8 mouse cellular contexts compared by ENCODE assay signal in the genomic region with DNA sequence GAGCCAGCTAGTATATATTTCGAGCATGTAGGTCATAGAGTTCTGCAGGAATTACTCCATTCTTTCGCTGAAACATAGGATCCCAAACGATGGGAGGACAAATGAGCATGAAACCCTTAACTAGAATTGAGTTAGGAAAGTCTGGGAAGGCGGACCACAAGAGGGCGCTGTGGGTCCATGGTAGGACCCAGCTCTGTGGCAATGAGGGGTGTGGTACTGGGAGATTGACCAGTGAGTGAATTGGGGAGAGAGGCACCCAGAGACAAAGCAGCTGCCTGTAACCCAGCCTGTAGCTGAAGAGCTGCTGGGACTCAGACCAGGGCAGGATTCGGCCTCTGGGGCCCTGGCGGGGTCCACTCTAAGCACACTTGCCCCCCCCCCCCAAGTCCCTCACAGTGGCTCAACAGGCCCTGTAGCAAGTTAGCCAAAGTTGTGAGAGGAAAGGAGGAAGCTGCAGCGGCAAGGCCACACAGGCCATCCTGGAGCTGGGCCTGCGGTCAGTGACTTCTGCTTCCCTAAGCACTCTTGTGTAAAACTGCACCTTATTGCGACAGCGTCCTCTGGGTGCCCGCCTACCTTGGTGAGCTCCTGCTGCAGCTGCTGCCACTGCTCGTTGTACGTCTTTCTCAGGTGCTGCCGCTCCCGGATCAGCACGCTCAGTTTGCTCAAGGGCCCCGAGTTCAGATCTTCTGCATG. TPM values are rescaled to one million over a fixed set of nuclear protein-coding genes. Genes with fewer than 3 reads are reported as not detected.
A peak's percentile ranks its signal among the peaks of the same experiment; 100 is the strongest.
DNase-seq lines count a peak whose midpoint lies in the region; ATAC-seq and TF ChIP-seq lines count a peak whose summit lies in the region.

No protein-coding gene starts in this region.

- WGBS in forebrain, embryonic 16.5 days, result 35% methylated on average over 18 of the region's 18 CpGs
- 38% methylated on average over 16 of the region's 18 CpGs for WGBS in lung, postnatal 0 days

- peak; percentile 71 for TF ChIP-seq CTCF in G1E (IDR thresholded peaks at IDR 0.05; ENCODE audit: low read depth, low read length)
- TF ChIP-seq CTCF in layer of hippocampus, adult 2 months (conservative IDR thresholded peaks at IDR 0.05), result peak; percentile 97
- TF ChIP-seq CTCF in lung, postnatal 0 days (IDR thresholded peaks at IDR 0.05), result peak; percentile 96

- H3K4me3 ChIP-seq in G1E (ENCODE audit: low read depth, low read length), result no peak overlapping the region; the same call in 1 of the 2 replicates
- H3K4me3 ChIP-seq in forebrain, embryonic 16.5 days (replicated peaks; ENCODE audit: low read length), result no peak overlapping the region
- no peak overlapping the region; the same call in 1 of the 2 replicates for H3K4me3 ChIP-seq in layer of hippocampus, adult 2 months
- H3K4me3 ChIP-seq in lung, postnatal 0 days (ENCODE audit: low read depth, low read length), result peak overlapping the region; percentile 36

- no peaks in the 10 kb centered on the region for H3K9me3 ChIP-seq in G1E (replicated peaks)
- no peaks in the 10 kb centered on the region for H3K9me3 ChIP-seq in forebrain, embryonic 16.5 days (ENCODE audit: control insufficient read depth, low read length)
- H3K9me3 ChIP-seq in lung, postnatal 0 days (ENCODE audit: low read length), result no peaks in the 10 kb centered on the region

- H3K27me3 ChIP-seq in G1E (ENCODE audit: insufficient read depth, low read length), result peaks cover 40% of the 10 kb centered on the region
- peaks cover 7% of the 10 kb centered on the region for H3K27me3 ChIP-seq in forebrain, embryonic 16.5 days (replicated peaks; ENCODE audit: control insufficient read depth, insufficient read depth, low read length)
- H3K27me3 ChIP-seq in lung, postnatal 0 days (replicated peaks; ENCODE audit: insufficient read depth, low read length), result no peaks in the 10 kb centered on the region

- no peak for TF ChIP-seq EP300 in lung, postnatal 0 days (IDR thresholded peaks at IDR 0.05)

- peak; percentile 4; the same call in 1 of the 2 replicates for ATAC-seq in G1E (ENCODE audit: extremely low read depth, insufficient number of reproducible peaks, low FRiP score, poor library complexity, severe bottlenecking)
- ATAC-seq in forebrain, embryonic 16.5 days, result peak; percentile 72
- peak; percentile 79 for ATAC-seq in lung, postnatal 0 days

- H3K9ac ChIP-seq in forebrain, embryonic 16.5 days (replicated peaks; ENCODE audit: low read depth, low read length), result no peak overlapping the region
- 0 out of 2 replicates have a peak overlapping the region, but pooled peaks have one; percentile 13 for H3K9ac ChIP-seq in lung, postnatal 0 days (replicated peaks; ENCODE audit: low read depth)

- no peak overlapping the region for H3K27ac ChIP-seq in forebrain, embryonic 16.5 days (ENCODE audit: low read length)
- peak overlapping the region; percentile 81; the same call in 1 of the 2 replicates for H3K27ac ChIP-seq in layer of hippocampus, adult 2 months
- H3K27ac ChIP-seq in lung, postnatal 0 days (ENCODE audit: low read length), result peak overlapping the region; percentile 90

- no peak overlapping the region for H3K4me2 ChIP-seq in forebrain, embryonic 16.5 days (ENCODE audit: low read length)
- H3K4me2 ChIP-seq in lung, postnatal 0 days (replicated peaks; ENCODE audit: low read depth, low read length), result peak overlapping the region; percentile 58

- intact Hi-C loops in heart, postnatal 36 days (cut with DNase I), result loop anchor here (1.0 to 10.0 kb wide), 5 partner anchors 194 to 458 kb away; a partner anchor contains a TSS

- peak; percentile 86 for DNase-seq in G1E (ENCODE audit: low spot score)
- DNase-seq in cerebellum, adult 18-20 months, result peak; percentile 86 to 91
- peak; percentile 94 to 97 for DNase-seq in heart, postnatal 36 days
- DNase-seq in layer of hippocampus, adult 2 months (ENCODE audit: low spot score in 2 of 2), result peak; percentile 81 to 91
- DNase-seq in lung, postnatal 0 days (ENCODE audit: low spot score), result peak; percentile 95
- DNase-seq in ovary, postnatal 14 days (ENCODE audit: low spot score), result peak; percentile 92
- DNase-seq in thymus, postnatal 10 days (ENCODE audit: low spot score in 2 of 2), result peak; percentile 69 to 92

- H3K36me3 ChIP-seq in G1E (replicated peaks), result peaks cover 35% of the 10 kb centered on the region
- no peaks in the 10 kb centered on the region; the same call in 1 of the 2 replicates for H3K36me3 ChIP-seq in forebrain, embryonic 16.5 days (ENCODE audit: control insufficient read depth, insufficient read depth)
- H3K36me3 ChIP-seq in lung, postnatal 0 days (ENCODE audit: insufficient read depth, low read length), result peaks cover 13% of the 10 kb centered on the region; the same call in 1 of the 2 replicates

- peaks cover 35% of the 10 kb centered on the region for H3K4me1 ChIP-seq in G1E (ENCODE audit: insufficient read depth, low read depth, low read length)
- H3K4me1 ChIP-seq in forebrain, embryonic 16.5 days (replicated peaks; ENCODE audit: control insufficient read depth, insufficient read depth, low read length), result peaks cover 5% of the 10 kb centered on the region; the same call in 1 of the 2 replicates
- no peaks in the 10 kb centered on the region; the same call in 1 of the 2 replicates for H3K4me1 ChIP-seq in lung, postnatal 0 days (ENCODE audit: insufficient read depth, low read depth, low read length)

RNA-seq across cellular contexts. Expression of a gene that starts 1.4 kb away (rescaled TPM):
- 1.5 and 2.7 TPM in 2 replicates for total RNA-seq in G1E (2014; fragmentation: Nextera tagmentation)
- 5.4 TPM in 2 replicates for total RNA-seq in G1E (2017)
- 3.4 and 4.9 TPM in 2 replicates for polyA plus RNA-seq in G1E (2012)
- polyA plus RNA-seq in forebrain, embryonic 16.5 days (2015; fragmentation: Nextera tagmentation; extraction: Ambion mirVana), result 2.8 and 4.7 TPM in 2 replicates
- 10 to 100 TPM in 1 of 2 experiments, 1 to 10 TPM in 1; 6.9 to 16.0 TPM for total RNA-seq in heart, postnatal 36 days (2021)
- total RNA-seq in layer of hippocampus, adult 2 months (2021), result 1 to 10 TPM; 5.0 to 5.7 TPM
- 23.5 and 26.4 TPM in 2 replicates for polyA plus RNA-seq in lung, postnatal 0 days (2015; fragmentation: Nextera tagmentation; extraction: Ambion mirVana)

RNA-seq across cellular contexts. Expression of a gene that starts 15.2 kb away (rescaled TPM):
- total RNA-seq in G1E (2014; fragmentation: Nextera tagmentation), result 58.7 and 63.1 TPM in 2 replicates
- total RNA-seq in G1E (2017), result 49.3 and 57.3 TPM in 2 replicates
- polyA plus RNA-seq in G1E (2012), result 31.7 and 37.0 TPM in 2 replicates
- 19.9 and 24.0 TPM in 2 replicates for polyA plus RNA-seq in forebrain, embryonic 16.5 days (2015; fragmentation: Nextera tagmentation; extraction: Ambion mirVana)
- 10 to 100 TPM; 60.0 to 62.9 TPM for total RNA-seq in heart, postnatal 36 days (2021)
- total RNA-seq in layer of hippocampus, adult 2 months (2021), result 100 to 1,000 TPM; 169 to 178 TPM
- 8.5 and 9.6 TPM in 2 replicates for polyA plus RNA-seq in lung, postnatal 0 days (2015; fragmentation: Nextera tagmentation; extraction: Ambion mirVana)

RNA-seq across cellular contexts. Expression of a gene that starts 18.9 kb away (rescaled TPM):
- total RNA-seq in G1E (2014; fragmentation: Nextera tagmentation), result 25.1 and 26.0 TPM in 2 replicates
- total RNA-seq in G1E (2017), result 16.2 and 21.3 TPM in 2 replicates
- 30.4 and 33.0 TPM in 2 replicates for polyA plus RNA-seq in G1E (2012)
- 4.4 TPM in 2 replicates for polyA plus RNA-seq in forebrain, embryonic 16.5 days (2015; fragmentation: Nextera tagmentation; extraction: Ambion mirVana)
- 100 to 1,000 TPM; 111 to 120 TPM for total RNA-seq in heart, postnatal 36 days (2021)
- 10 to 100 TPM; 39.4 to 40.6 TPM for total RNA-seq in layer of hippocampus, adult 2 months (2021)
- polyA plus RNA-seq in lung, postnatal 0 days (2015; fragmentation: Nextera tagmentation; extraction: Ambion mirVana), result 24.4 and 27.3 TPM in 2 replicates

RNA-seq across cellular contexts. Expression of a gene that starts 43.5 kb away (rescaled TPM):
- total RNA-seq in G1E (2014; fragmentation: Nextera tagmentation) (64.8 and 66.3 TPM in 2 replicates), G1E (2017) (114 and 124 TPM in 2 replicates)
- 48.9 and 55.0 TPM in 2 replicates for polyA plus RNA-seq in G1E (2012)
- 22.5 and 23.8 TPM in 2 replicates for polyA plus RNA-seq in forebrain, embryonic 16.5 days (2015; fragmentation: Nextera tagmentation; extraction: Ambion mirVana)
- 10 to 100 TPM; 36.1 to 36.4 TPM for total RNA-seq in heart, postnatal 36 days (2021)
- total RNA-seq in layer of hippocampus, adult 2 months (2021), result 10 to 100 TPM; 45.5 to 46.6 TPM
- 8.5 and 9.2 TPM in 2 replicates for polyA plus RNA-seq in lung, postnatal 0 days (2015; fragmentation: Nextera tagmentation; extraction: Ambion mirVana)

RNA-seq across cellular contexts. Expression of a gene that starts 45.6 kb away (rescaled TPM):
- 14.9 and 19.9 TPM in 2 replicates for total RNA-seq in G1E (2014; fragmentation: Nextera tagmentation)
- 24.1 and 27.1 TPM in 2 replicates for total RNA-seq in G1E (2017)
- polyA plus RNA-seq in G1E (2012), result 37.4 and 39.0 TPM in 2 replicates
- 47.7 and 56.3 TPM in 2 replicates for polyA plus RNA-seq in forebrain, embryonic 16.5 days (2015; fragmentation: Nextera tagmentation; extraction: Ambion mirVana)
- 10 to 100 TPM; 15.5 to 16.9 TPM for total RNA-seq in heart, postnatal 36 days (2021)
- total RNA-seq in layer of hippocampus, adult 2 months (2021), result 10 to 100 TPM; 38.0 to 40.9 TPM
- polyA plus RNA-seq in lung, postnatal 0 days (2015; fragmentation: Nextera tagmentation; extraction: Ambion mirVana), result 30.3 and 32.9 TPM in 2 replicates

Comparison
In these comparisons a context has a peak if more than half of its experiments do, and no peak if none do; other contexts are left out.
1. ATAC-seq: peak in every context shown above with its lines; median percentile 79 in lung, postnatal 0 days; 72 in forebrain, embryonic 16.5 days; 4 in G1E.